Mouse (Mus musculus): Measurements from ENCODE around the gene Mipol1. TPM values are rescaled to one million over a fixed set of nuclear protein-coding genes. Genes with fewer than 3 reads are reported as not detected.
A peak's percentile ranks its signal among the peaks of the same experiment; 100 is the strongest.

Gene Mipol1
- total RNA-seq, 2 experiments from 2014 or later = 5.2 to 5.5 TPM

GRCm38 (mm10) chr12:57231085-57231875 is 1.1 kb downstream of the Mipol1 start:
- intact Hi-C loops (cut with DNase I) = no loop called here

GRCm38 (mm10) chr12:57233386-57233785 is 3.2 kb downstream of the Mipol1 start:
- intact Hi-C loops (cut with DNase I) = no loop called here
- DNase-seq (ENCODE audit: low spot score in 2 of 2) = no peak

More at GRCm38 (mm10) chr12:57231085-57231875, 1.1 kb downstream of the Mipol1 start:
- peak in 1 of 2 experiments; percentile 18 for DNase-seq (ENCODE audit: low spot score in 2 of 2)

GRCm38 (mm10) chr12:57243671-57244495 is 13.7 kb downstream of the Mipol1 start:
- DNase-seq (ENCODE audit: low spot score in 2 of 2) = no peak
- intact Hi-C loops (cut with DNase I) = no loop called here

GRCm38 (mm10) chr12:57258572-57258971 is 28.3 kb downstream of the Mipol1 start:
- no peak for DNase-seq (ENCODE audit: low spot score in 2 of 2)
- intact Hi-C loops (cut with DNase I) = no loop called here

GRCm38 (mm10) chr12:57275456-57275855 is 45.2 kb downstream of the Mipol1 start:
- intact Hi-C loops (cut with DNase I) = no loop called here
- no peak for DNase-seq (ENCODE audit: low spot score in 2 of 2)

- intact Hi-C loops (cut with DNase I) = loop anchor here (1.0 to 10.0 kb wide), 3 partner anchors 266 to 1663 kb away; partner anchors contain the start of gene Foxa1
- peak; percentile 29 to 46 for DNase-seq (ENCODE audit: low spot score in 2 of 2)
Measured at GRCm38 (mm10) chr12:57281155-57282114, 51.2 kb downstream of the Mipol1 start.

- intact Hi-C loops (cut with DNase I) = loop anchor here (10.0 kb wide), 1 partner anchor 1659 kb away; no protein-coding TSS in a partner anchor
- DNase-seq (ENCODE audit: low spot score in 2 of 2) = no peak
Measured at GRCm38 (mm10) chr12:57285303-57286059, 55.3 kb downstream of the Mipol1 start.

GRCm38 (mm10) chr12:57307337-57307736 is 77.1 kb downstream of the Mipol1 start:
- DNase-seq (ENCODE audit: low spot score in 2 of 2) = no peak
- intact Hi-C loops (cut with DNase I) = no loop called here

GRCm38 (mm10) chr12:57307748-57308147 is 77.5 kb downstream of the Mipol1 start:
- intact Hi-C loops (cut with DNase I) = no loop called here
- DNase-seq (ENCODE audit: low spot score in 2 of 2) = no peak

- intact Hi-C loops (cut with DNase I) = no loop called here
- no peak for DNase-seq (ENCODE audit: low spot score in 2 of 2)
Measured at GRCm38 (mm10) chr12:57339053-57339452, 108.8 kb downstream of the Mipol1 start.

GRCm38 (mm10) chr12:57340111-57340510 is 109.9 kb downstream of the Mipol1 start:
- intact Hi-C loops (cut with DNase I) = no loop called here
- DNase-seq (ENCODE audit: low spot score in 2 of 2) = no peak

- DNase-seq (ENCODE audit: low spot score in 2 of 2) = no peak
- intact Hi-C loops (cut with DNase I) = no loop called here
Measured at GRCm38 (mm10) chr12:57362732-57363131, 132.5 kb downstream of the Mipol1 start.

GRCm38 (mm10) chr12:57364027-57364426 is 133.8 kb downstream of the Mipol1 start:
- no peak for DNase-seq (ENCODE audit: low spot score in 2 of 2)
- intact Hi-C loops (cut with DNase I) = no loop called here

GRCm38 (mm10) chr12:57371790-57372547 is 141.7 kb downstream of the Mipol1 start:
- intact Hi-C loops (cut with DNase I) = no loop called here
- no peak for DNase-seq (ENCODE audit: low spot score in 2 of 2)

- DNase-seq (ENCODE audit: low spot score in 2 of 2) = no peak
- intact Hi-C loops (cut with DNase I) = no loop called here
Measured at GRCm38 (mm10) chr12:57382797-57383196, 152.6 kb downstream of the Mipol1 start.

GRCm38 (mm10) chr12:57387588-57388292 is 157.5 kb downstream of the Mipol1 start:
- DNase-seq (ENCODE audit: low spot score in 2 of 2) = no peak

GRCm38 (mm10) chr12:57399547-57399946 is 169.3 kb downstream of the Mipol1 start:
- intact Hi-C loops (cut with DNase I) = no loop called here
- no peak for DNase-seq (ENCODE audit: low spot score in 2 of 2)

More at GRCm38 (mm10) chr12:57387588-57388292, 157.5 kb downstream of the Mipol1 start:
- intact Hi-C loops (cut with DNase I) = no loop called here

Measured in left cerebral cortex, postnatal 25 days (tissue).